Mouse (Mus musculus): ENCODE results near the gene Prpf4.

GRCm38 (mm10) chr4:62433939-62434870 is 25.6 kb downstream of the Prpf4 start:
- TF ChIP-seq TAL1 (IDR thresholded peaks at IDR 0.05; ENCODE audit: low read length) (no peak), GATA1 (IDR thresholded peaks at IDR 0.05; ENCODE audit: low read length) (no peak)
